Comparison of ENCODE assay signal across 9 mouse cellular contexts in genomic region chr17:75088727-75089126, GRCm38 (mm10).
DNase-seq lines count a peak whose midpoint lies in the region; ATAC-seq and TF ChIP-seq lines count a peak whose summit lies in the region.
"Had no signal": no experiment of that assay in that cellular context is flagged by ENCODE, and none has a peak within 500 bp of the region (broad histone marks: within the 10 kb centered on the region; RNA-seq: fewer than 3 reads in every experiment).

No protein-coding gene starts in this region.

- no peak overlapping the region for H3K27ac ChIP-seq in hindbrain, postnatal 0 days
- no peak overlapping the region for H3K27ac ChIP-seq in hindbrain, embryonic 12.5 days
- no peak overlapping the region for H3K27ac ChIP-seq in liver, postnatal 0 days (ENCODE audit: low read depth)

- H3K4me1 ChIP-seq in hindbrain, postnatal 0 days (ENCODE audit: insufficient read depth, low read length) = no peaks in the 10 kb centered on the region; the same call in 1 of the 2 replicates
- H3K4me1 ChIP-seq in hindbrain, embryonic 12.5 days = no peaks in the 10 kb centered on the region
- H3K4me1 ChIP-seq in liver, postnatal 0 days (ENCODE audit: insufficient read depth) = no peaks in the 10 kb centered on the region

- H3K36me3 ChIP-seq in hindbrain, postnatal 0 days (ENCODE audit: insufficient read depth, low read length) = no peaks in the 10 kb centered on the region
- H3K36me3 ChIP-seq in hindbrain, embryonic 12.5 days = no peaks in the 10 kb centered on the region
- H3K36me3 ChIP-seq in liver, postnatal 0 days (replicated peaks; ENCODE audit: insufficient read depth, low read length) = no peaks in the 10 kb centered on the region
- H3K36me3 ChIP-seq: heart, embryonic 15.5 days had no signal

- DNase-seq in hindbrain, postnatal 0 days (ENCODE audit: low spot score) = peak; percentile 73
- peak; percentile 13 to 19 for DNase-seq in adrenal gland, postnatal 36 days
- DNase-seq in heart, postnatal 25 days (ENCODE audit: low spot score) = peak; percentile 31
- peak; percentile 22 for DNase-seq in lung, postnatal 14 days
- no peak for DNase-seq in liver, postnatal 0 days
- no peak for DNase-seq in Muller cell, postnatal 12 days (ENCODE audit: inconsistent ontology term)

- ATAC-seq in hindbrain, postnatal 0 days = peak; percentile 38; the same call in 1 of the 2 replicates
- no peak for ATAC-seq in hindbrain, embryonic 12.5 days (ENCODE audit: low FRiP score)
- no peak for ATAC-seq in liver, postnatal 0 days
- ATAC-seq in megakaryocyte, adult 5-6 weeks (ENCODE audit: poor library complexity, severe bottlenecking) = no peak

- no peaks in the 10 kb centered on the region for H3K27me3 ChIP-seq in hindbrain, postnatal 0 days (ENCODE audit: insufficient read depth, low read length)
- peaks cover 9% of the 10 kb centered on the region for H3K27me3 ChIP-seq in hindbrain, embryonic 12.5 days
- no peaks in the 10 kb centered on the region for H3K27me3 ChIP-seq in liver, postnatal 0 days (ENCODE audit: insufficient read depth, low read length)
- H3K27me3 ChIP-seq: heart, embryonic 15.5 days had no signal

- no peak overlapping the region for H3K9ac ChIP-seq in hindbrain, postnatal 0 days (replicated peaks; ENCODE audit: low read length)
- H3K9ac ChIP-seq in hindbrain, embryonic 12.5 days = no peak overlapping the region
- H3K9ac ChIP-seq in liver, postnatal 0 days (replicated peaks) = no peak overlapping the region
- H3K9ac ChIP-seq: heart, embryonic 15.5 days had no signal

- 62% methylated on average over 11 of the region's 11 CpGs for WGBS in hindbrain, postnatal 0 days
- WGBS in hindbrain, embryonic 12.5 days = 82% methylated on average over 11 of the region's 11 CpGs
- 79% methylated on average over 11 of the region's 11 CpGs for WGBS in liver, postnatal 0 days (ENCODE audit: insufficient replicate concordance)

- no peak overlapping the region for H3K4me3 ChIP-seq in hindbrain, postnatal 0 days (ENCODE audit: low read length)
- no peak overlapping the region for H3K4me3 ChIP-seq in hindbrain, embryonic 12.5 days
- no peak overlapping the region for H3K4me3 ChIP-seq in liver, postnatal 0 days (ENCODE audit: low read depth, low read length)
- H3K4me3 ChIP-seq: heart, embryonic 15.5 days had no signal

- no peak for TF ChIP-seq EP300 in liver, postnatal 0 days (IDR thresholded peaks at IDR 0.05; ENCODE audit: low read depth)

- peak; percentile 54 for TF ChIP-seq CTCF in hindbrain, postnatal 0 days (IDR thresholded peaks at IDR 0.05; ENCODE audit: low read depth)
- no peak for TF ChIP-seq CTCF in liver, postnatal 0 days (IDR thresholded peaks at IDR 0.05; ENCODE audit: low read depth)

- H3K4me2 ChIP-seq in hindbrain, postnatal 0 days (ENCODE audit: low read depth, low read length) = 0 out of 2 replicates have a peak overlapping the region, but pooled peaks have one; percentile 11
- H3K4me2 ChIP-seq in hindbrain, embryonic 12.5 days (replicated peaks) = no peak overlapping the region
- no peak overlapping the region for H3K4me2 ChIP-seq in liver, postnatal 0 days (ENCODE audit: low read depth, low read length)

- H3K9me3 ChIP-seq in hindbrain, postnatal 0 days (ENCODE audit: low read length) = no peaks in the 10 kb centered on the region
- no peaks in the 10 kb centered on the region for H3K9me3 ChIP-seq in hindbrain, embryonic 12.5 days (replicated peaks)
- H3K9me3 ChIP-seq in liver, postnatal 0 days (ENCODE audit: low read length) = no peaks in the 10 kb centered on the region
- H3K9me3 ChIP-seq: heart, embryonic 15.5 days had no signal

- intact Hi-C loops in heart, postnatal 25 days (cut with DNase I) = loop anchor here (5.0 to 10.0 kb wide), 2 partner anchors 354 to 449 kb away; no protein-coding TSS in a partner anchor

Comparison
In these comparisons a context has a peak if more than half of its experiments do, and no peak if none do; other contexts are left out.
1. DNase-seq: peak in hindbrain, postnatal 0 days (single experiment), adrenal gland, postnatal 36 days (2 of 2), heart, postnatal 25 days (single experiment) and lung, postnatal 14 days (single experiment); none in liver, postnatal 0 days (single experiment) and Muller cell, postnatal 12 days (single experiment).